Mouse (Mus musculus) stomach, postnatal 0 days (tissue): ENCODE results near the gene Kdm8. TPM values are rescaled to one million over a fixed set of nuclear protein-coding genes. Genes with fewer than 3 reads are reported as not detected.

Source experiments
- ATAC-seq: fragments of 200-750 bp; cut with Nextera tagmentation; 2 replicates; pipeline ENCODE4 v1.8.0; 2017; ENCODE audit not compliant: low FRiP score, low TSS enrichment
- DNase-seq: peaks from one replicate; pipeline ENCODE4 v3.0.0-alpha.2; 2016; ENCODE audit warnings: low spot score
- H3K27ac ChIP-seq: fragments of 300-500 bp; sonication (generic); replicated peaks from 2 replicates; pipeline ENCODE4 v1.5.1; 2014; ENCODE audit warnings: mild to moderate bottlenecking, control low read depth
- H3K27me3 ChIP-seq: fragments of 300-500 bp; sonication (generic); 2 replicates; pipeline ENCODE4 v1.6.1; 2014; ENCODE audit warnings: low read length; ENCODE audit not compliant: control insufficient read depth, insufficient read depth
- H3K36me3 ChIP-seq: fragments of 300-500 bp; sonication (generic); 2 replicates; pipeline ENCODE4 v1.6.1; 2014; ENCODE audit warnings: low read length, mixed read lengths; ENCODE audit not compliant: control insufficient read depth, insufficient read depth
- H3K4me1 ChIP-seq: fragments of 300-500 bp; sonication (generic); replicated peaks from 2 replicates; pipeline ENCODE4 v1.6.1; 2014; ENCODE audit warnings: antibody characterized with exemption; ENCODE audit not compliant: control insufficient read depth, insufficient read depth
- H3K4me2 ChIP-seq: fragments of 300-500 bp; sonication (generic); replicated peaks from 2 replicates; pipeline ENCODE4 v1.6.1; 2014; ENCODE audit warnings: low read depth, mild to moderate bottlenecking, control low read depth, moderate library complexity
- H3K4me3 ChIP-seq: fragments of 300-500 bp; sonication (generic); 2 replicates; pipeline ENCODE4 v1.5.1; 2014; ENCODE audit warnings: low read depth, low read length, control low read depth
- H3K9ac ChIP-seq: fragments of 300-500 bp; sonication (generic); 2 replicates; pipeline ENCODE4 v1.6.1; 2014; ENCODE audit warnings: mild to moderate bottlenecking, low read length, control low read depth, mixed read lengths
- H3K9me3 ChIP-seq: fragments of 300-500 bp; sonication (generic); 2 replicates; pipeline ENCODE4 v1.6.1; 2016; ENCODE audit warnings: low read length; ENCODE audit not compliant: control insufficient read depth
- CTCF ChIP-seq: IDR thresholded peaks from 2 replicates; pipeline ENCODE4 v1.5.1; 2016; ENCODE audit warnings: antibody characterized with exemption, low read depth, mild to moderate bottlenecking, moderate library complexity
- EP300 ChIP-seq: optimal IDR thresholded peaks from 2 replicates; pipeline ENCODE3; 2016; ENCODE audit warnings: antibody characterized with exemption
- WGBS: fragments of 180-500 bp; shearing (Covaris S2); extraction: QIAGEN DNeasy Blood & Tissue Kit; methylation state at CpG from one replicate; pipeline ENCODE4 v1.1.7; 2014; 5-methylcytosine and 5-hydroxymethylcytosine counted together
- polyA plus RNA-seq: library from polyadenylated mRNA; unstranded; fragments of >200 nt; fragmentation: Nextera tagmentation; extraction: Ambion mirVana; gene quantifications from 2 replicates; pipeline ENCODE4 v1.2.1, GENCODE M21; 2015

Gene Kdm8
- polyA plus RNA-seq, 1 experiment from 2014 or later = 3.8 TPM

GRCm38 (mm10) chr7:125488706-125489105 is 44.2 kb downstream of the Kdm8 start:
- Histone ChIP-seq H3K4me3 (no peak overlapping the region), H3K4me1 (peaks cover 5% of the 10 kb centered on the region; the same call in 1 of the 2 replicates), H3K36me3 (peaks cover 4% of the 10 kb centered on the region), H3K27ac (no peak overlapping the region), H3K9me3 (no peaks in the 10 kb centered on the region), H3K27me3 (no peaks in the 10 kb centered on the region), H3K9ac (no peak overlapping the region), H3K4me2 (no peak overlapping the region)
- WGBS = 88% methylated on average over 6 of the region's 6 CpGs
- ATAC-seq = no peak
- no peak for DNase-seq
- TF ChIP-seq EP300 = no peak
- TF ChIP-seq CTCF = no peak

GRCm38 (mm10) chr7:125489636-125490035 is 45.2 kb downstream of the Kdm8 start:
- no peak for TF ChIP-seq CTCF
- TF ChIP-seq EP300 = no peak
- Histone ChIP-seq H3K4me3 (no peak overlapping the region), H3K27me3 (no peaks in the 10 kb centered on the region), H3K9me3 (no peaks in the 10 kb centered on the region), H3K36me3 (peaks cover 4% of the 10 kb centered on the region; the same call in 1 of the 2 replicates), H3K27ac (no peak overlapping the region), H3K4me2 (no peak overlapping the region), H3K9ac (no peak overlapping the region), H3K4me1 (peaks cover 5% of the 10 kb centered on the region; the same call in 1 of the 2 replicates)
- ATAC-seq (no peak), DNase-seq (no peak)
- whole genome bisulfite sequencing = 85% methylated on average over 2 of the region's 2 CpGs

GRCm38 (mm10) chr7:125490947-125491735 is 46.7 kb downstream of the Kdm8 start, which contains the start of gene Nsmce1:
Gene Nsmce1 (minus strand): TSS chr7:125491596.
- peak within 1 kb of the TSS; percentile 58 for H3K4me3 ChIP-seq
- H3K27me3 ChIP-seq = no peaks in the 10 kb centered on the region
- peak; percentile 63 for TF ChIP-seq CTCF
- no peak for TF ChIP-seq EP300
- peaks cover 5% of the 10 kb centered on the region; the same call in 1 of the 2 replicates for H3K4me1 ChIP-seq
- peak within 1 kb of the TSS; percentile 72 for H3K4me2 ChIP-seq
- H3K36me3 ChIP-seq = peaks cover under 1% of the 10 kb centered on the region; the same call in 1 of the 2 replicates
- H3K27ac ChIP-seq = peak within 1 kb of the TSS; percentile 89
- under 1% methylated on average over 56 of the region's 56 CpGs for WGBS
- DNase-seq (peak; percentile 96), ATAC-seq (peak; percentile 97)
- H3K9me3 ChIP-seq = no peaks in the 10 kb centered on the region
- H3K9ac ChIP-seq = peak within 1 kb of the TSS; percentile 70

GRCm38 (mm10) chr7:125491760-125492159 is 47.3 kb downstream of the Kdm8 start:
- Histone ChIP-seq H3K4me2 (peak overlapping the region; percentile 72), H3K36me3 (no peaks in the 10 kb centered on the region), H3K9ac (peak overlapping the region; percentile 70), H3K4me1 (peaks cover 5% of the 10 kb centered on the region; the same call in 1 of the 2 replicates), H3K27me3 (no peaks in the 10 kb centered on the region), H3K4me3 (peak overlapping the region; percentile 58), H3K27ac (peak overlapping the region; percentile 89), H3K9me3 (no peaks in the 10 kb centered on the region)
- WGBS = 16% methylated on average over 12 of the region's 12 CpGs
- ATAC-seq (no peak), DNase-seq (no peak)
- no peak for TF ChIP-seq CTCF
- TF ChIP-seq EP300 = no peak

GRCm38 (mm10) chr7:125492551-125492950 is 48.1 kb downstream of the Kdm8 start:
- WGBS = 53% methylated on average over 6 of the region's 6 CpGs
- ATAC-seq (peak; percentile 63; the same call in 1 of the 2 replicates), DNase-seq (peak; percentile 35)
- H3K9me3 ChIP-seq = no peaks in the 10 kb centered on the region
- no peak overlapping the region for H3K4me2 ChIP-seq
- H3K4me1 ChIP-seq = peaks cover 5% of the 10 kb centered on the region; the same call in 1 of the 2 replicates
- no peaks in the 10 kb centered on the region for H3K36me3 ChIP-seq
- H3K27ac ChIP-seq = peak overlapping the region; percentile 89; the same call in 1 of the 2 replicates
- H3K4me3 ChIP-seq = no peak overlapping the region
- TF ChIP-seq CTCF (no peak), EP300 (no peak)
- H3K27me3 ChIP-seq = no peaks in the 10 kb centered on the region
- H3K9ac ChIP-seq = no peak overlapping the region; the same call in 1 of the 2 replicates

GRCm38 (mm10) chr7:125495864-125496440 is 51.5 kb downstream of the Kdm8 start:
- H3K4me3 ChIP-seq = no peak overlapping the region
- no peak overlapping the region for H3K27ac ChIP-seq
- no peaks in the 10 kb centered on the region for H3K36me3 ChIP-seq
- peaks cover 9% of the 10 kb centered on the region for H3K4me1 ChIP-seq
- 71% methylated on average over 6 of the region's 6 CpGs for WGBS
- H3K4me2 ChIP-seq = no peak overlapping the region
- TF ChIP-seq CTCF (no peak), EP300 (no peak)
- H3K9ac ChIP-seq = no peak overlapping the region
- ATAC-seq (no peak), DNase-seq (no peak)
- H3K9me3 ChIP-seq = no peaks in the 10 kb centered on the region
- no peaks in the 10 kb centered on the region for H3K27me3 ChIP-seq
